Mouse (Mus musculus): ENCODE data around the gene Doxl2. TPM values are rescaled to one million over a fixed set of nuclear protein-coding genes. Genes with fewer than 3 reads are reported as not detected.

Gene Doxl2
- polyA plus RNA-seq, 1 experiment from 2014 or later: not detected

GRCm38 (mm10) chr6:48967868-48968267 lies 6.9 kb upstream of the Doxl2 start:
- H3K4me1 ChIP-seq (replicated peaks): no peaks in the 10 kb centered on the region
- no peak for ATAC-seq (ENCODE audit: low read depth)
- no peaks in the 10 kb centered on the region for H3K27me3 ChIP-seq
- no peak overlapping the region for H3K27ac ChIP-seq
- no peak for DNase-seq
- H3K36me3 ChIP-seq: no peaks in the 10 kb centered on the region
- H3K9me3 ChIP-seq (replicated peaks): no peaks in the 10 kb centered on the region
- no peak overlapping the region for H3K4me2 ChIP-seq
- no peak overlapping the region for H3K9ac ChIP-seq
- no peak overlapping the region for H3K4me3 ChIP-seq (replicated peaks)

- no peak for DNase-seq
- Histone ChIP-seq H3K36me3 (no peaks in the 10 kb centered on the region), H3K9ac (no peak overlapping the region), H3K9me3 (replicated peaks) (no peaks in the 10 kb centered on the region), H3K27ac (no peak overlapping the region), H3K27me3 (no peaks in the 10 kb centered on the region), H3K4me1 (replicated peaks) (no peaks in the 10 kb centered on the region), H3K4me3 (replicated peaks) (no peak overlapping the region), H3K4me2 (no peak overlapping the region)
- ATAC-seq (ENCODE audit: low read depth): no peak
- 28% methylated on average over 1 of the region's 1 CpGs for WGBS (ENCODE audit: insufficient replicate concordance)
Measured at GRCm38 (mm10) chr6:48979616-48980015, 4.9 kb downstream of the Doxl2 start.

GRCm38 (mm10) chr6:48982305-48982704 lies 7.5 kb downstream of the Doxl2 start:
- DNase-seq (no peak), ATAC-seq (ENCODE audit: low read depth) (no peak)
- H3K36me3 ChIP-seq: no peaks in the 10 kb centered on the region
- H3K4me3 ChIP-seq (replicated peaks): no peak overlapping the region
- no peak overlapping the region for H3K4me2 ChIP-seq
- no peak overlapping the region for H3K27ac ChIP-seq
- H3K9ac ChIP-seq: no peak overlapping the region
- 39% methylated on average over 3 of the region's 3 CpGs for WGBS (ENCODE audit: insufficient replicate concordance)
- no peaks in the 10 kb centered on the region for H3K9me3 ChIP-seq (replicated peaks)
- H3K4me1 ChIP-seq (replicated peaks): no peaks in the 10 kb centered on the region
- H3K27me3 ChIP-seq: no peaks in the 10 kb centered on the region

GRCm38 (mm10) chr6:48986444-48986990 lies 11.8 kb downstream of the Doxl2 start, which contains the start of gene Svs1:
Gene Svs1 (plus strand): TSS chr6:48986861.
- no peaks in the 10 kb centered on the region for H3K36me3 ChIP-seq
- H3K4me2 ChIP-seq: no peak within 1 kb of the TSS
- H3K4me3 ChIP-seq (replicated peaks): no peak within 1 kb of the TSS
- 29% methylated on average over 7 of the region's 7 CpGs for WGBS (ENCODE audit: insufficient replicate concordance)
- no peaks in the 10 kb centered on the region for H3K9me3 ChIP-seq (replicated peaks)
- H3K27me3 ChIP-seq: no peaks in the 10 kb centered on the region
- DNase-seq (no peak), ATAC-seq (ENCODE audit: low read depth) (no peak)
- H3K4me1 ChIP-seq (replicated peaks): no peaks in the 10 kb centered on the region
- H3K27ac ChIP-seq: no peak within 1 kb of the TSS
- no peak within 1 kb of the TSS for H3K9ac ChIP-seq

- ATAC-seq (ENCODE audit: low read depth): no peak
- 64% methylated on average over 5 of the region's 5 CpGs for WGBS (ENCODE audit: insufficient replicate concordance)
Measured at GRCm38 (mm10) chr6:48989971-48990370, 15.2 kb downstream of the Doxl2 start.

GRCm38 (mm10) chr6:48991991-48992390 lies 17.2 kb downstream of the Doxl2 start:
- H3K9me3 ChIP-seq (replicated peaks): no peaks in the 10 kb centered on the region
- DNase-seq (no peak), ATAC-seq (ENCODE audit: low read depth) (no peak)
- no peak overlapping the region for H3K4me3 ChIP-seq (replicated peaks)
- no peak overlapping the region for H3K27ac ChIP-seq
- H3K9ac ChIP-seq: no peak overlapping the region
- WGBS (ENCODE audit: insufficient replicate concordance): 54% methylated on average over 4 of the region's 4 CpGs
- no peaks in the 10 kb centered on the region for H3K27me3 ChIP-seq
- H3K4me1 ChIP-seq (replicated peaks): no peaks in the 10 kb centered on the region
- H3K4me2 ChIP-seq: no peak overlapping the region
- no peaks in the 10 kb centered on the region for H3K36me3 ChIP-seq

More at GRCm38 (mm10) chr6:48989971-48990370, 15.2 kb downstream of the Doxl2 start:
- H3K9ac ChIP-seq: no peak overlapping the region
- H3K27me3 ChIP-seq: no peaks in the 10 kb centered on the region
- no peak for DNase-seq
- H3K27ac ChIP-seq: no peak overlapping the region
- no peak overlapping the region for H3K4me3 ChIP-seq (replicated peaks)
- no peak overlapping the region for H3K4me2 ChIP-seq
- H3K4me1 ChIP-seq (replicated peaks): no peaks in the 10 kb centered on the region
- H3K9me3 ChIP-seq (replicated peaks): no peaks in the 10 kb centered on the region
- no peaks in the 10 kb centered on the region for H3K36me3 ChIP-seq

- Histone ChIP-seq H3K4me1 (replicated peaks) (no peaks in the 10 kb centered on the region), H3K27ac (no peak overlapping the region), H3K4me2 (no peak overlapping the region), H3K9me3 (replicated peaks) (no peaks in the 10 kb centered on the region), H3K9ac (no peak overlapping the region), H3K27me3 (no peaks in the 10 kb centered on the region), H3K36me3 (no peaks in the 10 kb centered on the region), H3K4me3 (replicated peaks) (no peak overlapping the region)
- ATAC-seq (ENCODE audit: low read depth): no peak
- no peak for DNase-seq
- 54% methylated on average over 6 of the region's 6 CpGs for WGBS (ENCODE audit: insufficient replicate concordance)
Measured at GRCm38 (mm10) chr6:48998186-48998585, 23.4 kb downstream of the Doxl2 start.

- ATAC-seq (ENCODE audit: low read depth) (no peak), DNase-seq (no peak)
- Histone ChIP-seq H3K4me3 (replicated peaks) (no peak overlapping the region), H3K4me1 (replicated peaks) (no peaks in the 10 kb centered on the region), H3K27ac (no peak overlapping the region), H3K27me3 (no peaks in the 10 kb centered on the region), H3K9me3 (replicated peaks) (no peaks in the 10 kb centered on the region), H3K36me3 (no peaks in the 10 kb centered on the region), H3K9ac (no peak overlapping the region), H3K4me2 (no peak overlapping the region)
- WGBS (ENCODE audit: insufficient replicate concordance): 62% methylated on average over 4 of the region's 4 CpGs
Measured at GRCm38 (mm10) chr6:48998796-48999195, 24.0 kb downstream of the Doxl2 start.

- WGBS (ENCODE audit: insufficient replicate concordance): 48% methylated on average over 4 of the region's 4 CpGs
- Histone ChIP-seq H3K4me1 (replicated peaks) (peaks cover under 1% of the 10 kb centered on the region; the same call in 1 of the 2 replicates), H3K36me3 (no peaks in the 10 kb centered on the region), H3K4me2 (no peak overlapping the region), H3K4me3 (replicated peaks) (no peak overlapping the region), H3K9ac (no peak overlapping the region), H3K27ac (no peak overlapping the region), H3K27me3 (no peaks in the 10 kb centered on the region), H3K9me3 (replicated peaks) (no peaks in the 10 kb centered on the region)
- ATAC-seq (ENCODE audit: low read depth) (no peak), DNase-seq (no peak)
Measured at GRCm38 (mm10) chr6:49003381-49003780, 28.6 kb downstream of the Doxl2 start.

GRCm38 (mm10) chr6:49007981-49008380 lies 33.2 kb downstream of the Doxl2 start:
- H3K27me3 ChIP-seq: no peaks in the 10 kb centered on the region
- H3K4me1 ChIP-seq (replicated peaks): peaks cover 6% of the 10 kb centered on the region; the same call in 1 of the 2 replicates
- DNase-seq: peak; percentile 41
- H3K4me3 ChIP-seq (replicated peaks): 0 out of 2 replicates have a peak overlapping the region, but pooled peaks have one; percentile 21
- H3K27ac ChIP-seq: no peak overlapping the region
- no peak for ATAC-seq (ENCODE audit: low read depth)
- no peaks in the 10 kb centered on the region for H3K36me3 ChIP-seq
- 0 out of 2 replicates have a peak, but pooled peaks cover 3% of the 10 kb centered on the region for H3K9me3 ChIP-seq (replicated peaks)
- no peak overlapping the region for H3K9ac ChIP-seq
- peak overlapping the region; percentile 48 for H3K4me2 ChIP-seq
- WGBS (ENCODE audit: insufficient replicate concordance): 2% methylated on average over 9 of the region's 9 CpGs

- no peaks in the 10 kb centered on the region for H3K36me3 ChIP-seq
- ATAC-seq (ENCODE audit: low read depth): no peak
- no peaks in the 10 kb centered on the region for H3K27me3 ChIP-seq
- H3K9ac ChIP-seq: no peak overlapping the region
- peak overlapping the region; percentile 48 for H3K4me2 ChIP-seq
- no peak for DNase-seq
- H3K9me3 ChIP-seq (replicated peaks): 0 out of 2 replicates have a peak, but pooled peaks cover 3% of the 10 kb centered on the region
- 0 out of 2 replicates have a peak overlapping the region, but pooled peaks have one; percentile 21 for H3K4me3 ChIP-seq (replicated peaks)
- no peak overlapping the region for H3K27ac ChIP-seq
- peaks cover 6% of the 10 kb centered on the region; the same call in 1 of the 2 replicates for H3K4me1 ChIP-seq (replicated peaks)
- 27% methylated on average over 13 of the region's 13 CpGs for WGBS (ENCODE audit: insufficient replicate concordance)
Measured at GRCm38 (mm10) chr6:49008420-49009160, 33.8 kb downstream of the Doxl2 start.

- Histone ChIP-seq H3K9me3 (replicated peaks) (0 out of 2 replicates have a peak, but pooled peaks cover 3% of the 10 kb centered on the region), H3K4me3 (replicated peaks) (no peak overlapping the region), H3K4me2 (no peak overlapping the region), H3K4me1 (replicated peaks) (peaks cover 6% of the 10 kb centered on the region; the same call in 1 of the 2 replicates), H3K36me3 (no peaks in the 10 kb centered on the region), H3K27ac (no peak overlapping the region), H3K27me3 (no peaks in the 10 kb centered on the region), H3K9ac (no peak overlapping the region)
- DNase-seq (no peak), ATAC-seq (ENCODE audit: low read depth) (no peak)
- 46% methylated on average over 7 of the region's 7 CpGs for WGBS (ENCODE audit: insufficient replicate concordance)
Measured at GRCm38 (mm10) chr6:49009161-49009555, 34.4 kb downstream of the Doxl2 start.
